Mouse (Mus musculus) embryo, embryonic 10 days (tissue): ENCODE data around the gene Ndufv2.
A peak's percentile ranks its signal among the peaks of the same experiment; 100 is the strongest.

ENCODE experiments used
- DNase-seq: peaks from one replicate; pipeline ENCODE4 v3.0.0-alpha.2; 2015; ENCODE audit warnings: low spot score

The Ndufv2 gene

GRCm38 (mm10) chr17:66101380-66102330 lies at the start of gene Ndufv2:
Gene Ndufv2 (minus strand): TSS chr17:66101559.
- DNase-seq: peak; percentile 98

- peak; percentile 41 for DNase-seq
These were observed 29.9 kb upstream of the Ndufv2 start for GRCm38 (mm10) chr17:66131212-66131611.

- DNase-seq: no peak
These were observed 29.0 kb upstream of the Ndufv2 start for GRCm38 (mm10) chr17:66130371-66130770.

DNA sequence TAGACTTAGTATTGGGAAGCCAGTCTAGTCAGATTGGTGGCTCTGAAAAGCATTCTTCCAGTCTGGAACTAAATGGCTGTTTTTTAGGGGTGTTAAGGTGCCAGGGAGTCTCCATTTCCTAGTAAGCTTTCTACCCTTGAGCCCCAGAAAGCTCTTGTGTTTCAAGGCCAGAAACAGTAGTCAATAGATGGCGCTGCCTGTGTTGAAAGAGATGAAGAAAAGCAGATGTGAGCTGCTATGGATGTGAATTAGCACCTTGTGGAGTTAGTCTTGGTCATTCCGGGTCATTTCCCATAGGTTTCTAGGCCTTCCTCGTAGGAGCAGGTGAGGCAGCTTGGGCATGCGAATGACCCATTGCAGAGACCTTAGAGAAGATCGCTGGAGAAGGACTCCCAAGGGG lies 23.9 kb upstream of the Ndufv2 start:
- peak; percentile 55 for DNase-seq

GRCm38 (mm10) chr17:66123816-66124610 lies 22.7 kb upstream of the Ndufv2 start:
- peak; percentile 41 for DNase-seq

DNA sequence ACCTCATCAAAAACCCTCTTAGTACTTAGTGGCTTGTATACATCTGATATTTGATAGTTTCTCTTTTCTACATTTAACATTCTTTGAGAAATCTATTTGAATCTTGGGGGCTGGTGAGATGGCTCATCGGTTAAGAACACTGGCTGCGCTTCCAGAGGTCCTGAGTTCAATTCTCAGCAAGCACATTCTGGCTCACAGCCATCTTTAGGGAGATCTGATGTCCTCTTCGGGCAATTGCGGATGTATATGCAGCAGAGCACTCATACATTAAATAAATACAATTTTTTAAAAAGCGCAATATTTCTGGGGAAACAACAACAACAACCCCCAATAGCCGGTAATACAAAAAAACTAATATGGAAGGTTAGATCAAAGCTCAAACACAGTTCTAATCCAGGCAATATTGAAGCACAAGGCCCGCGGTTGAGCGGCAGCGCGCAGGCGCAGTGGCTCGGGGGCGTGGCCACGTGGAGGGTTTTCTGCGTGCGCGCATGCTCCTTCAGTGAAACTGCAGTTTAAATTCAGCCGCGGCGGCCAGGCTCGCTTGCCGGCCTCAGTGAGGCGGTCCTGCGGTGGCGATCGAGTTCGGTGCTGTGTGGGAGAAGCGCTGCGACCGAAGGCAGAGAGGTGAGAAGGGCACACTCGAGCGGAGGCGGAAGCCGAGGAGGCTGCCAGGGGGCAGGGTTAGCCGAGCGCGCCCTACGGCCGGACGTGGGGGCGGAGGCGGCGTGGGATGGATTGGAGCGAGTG lies 21.9 kb upstream of the Ndufv2 start, which contains the start of gene Ddx11:
TSS of gene Ddx11 (plus strand) at position 455 of the 750 bp plus-strand sequence.
- DNase-seq: peak; percentile 95

- DNase-seq: no peak
These were observed 19.3 kb upstream of the Ndufv2 start for GRCm38 (mm10) chr17:66120701-66121100.

- no peak for DNase-seq
These were observed 17.6 kb upstream of the Ndufv2 start for GRCm38 (mm10) chr17:66118991-66119390.

GRCm38 (mm10) chr17:66112166-66112565 lies 10.8 kb upstream of the Ndufv2 start:
- DNase-seq: no peak

DNA sequence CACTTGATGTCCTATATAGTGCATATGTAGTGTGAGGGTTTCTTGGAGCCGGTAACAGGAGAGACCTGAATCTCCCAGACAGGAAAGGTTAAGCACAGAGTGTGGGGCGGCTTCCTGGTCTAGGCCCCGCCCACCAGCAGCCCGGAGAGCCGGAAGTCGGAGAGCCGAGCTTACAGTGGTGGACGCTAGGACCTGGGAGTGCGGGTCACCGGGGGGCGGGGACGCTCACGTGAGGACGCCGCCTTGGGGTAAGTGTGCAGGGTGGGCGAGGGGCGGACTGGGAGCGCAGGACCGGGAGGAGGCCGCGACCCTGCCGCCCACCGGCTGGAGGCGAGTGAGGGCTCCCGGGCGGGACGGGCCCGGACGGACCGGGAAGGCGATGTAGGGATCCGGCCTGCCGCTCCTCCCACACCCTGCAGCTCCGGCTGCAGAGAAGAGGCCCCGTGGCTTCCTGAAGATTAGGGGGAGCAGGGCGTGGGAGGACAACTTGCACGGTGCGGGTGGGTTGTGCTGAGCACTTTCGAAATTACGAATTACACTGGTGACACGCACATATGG lies 10.1 kb upstream of the Ndufv2 start, which contains the start of gene Washc1:
TSS of gene Washc1 (plus strand) at position 144 of the 558 bp plus-strand sequence.
- DNase-seq: peak; percentile 96

DNA sequence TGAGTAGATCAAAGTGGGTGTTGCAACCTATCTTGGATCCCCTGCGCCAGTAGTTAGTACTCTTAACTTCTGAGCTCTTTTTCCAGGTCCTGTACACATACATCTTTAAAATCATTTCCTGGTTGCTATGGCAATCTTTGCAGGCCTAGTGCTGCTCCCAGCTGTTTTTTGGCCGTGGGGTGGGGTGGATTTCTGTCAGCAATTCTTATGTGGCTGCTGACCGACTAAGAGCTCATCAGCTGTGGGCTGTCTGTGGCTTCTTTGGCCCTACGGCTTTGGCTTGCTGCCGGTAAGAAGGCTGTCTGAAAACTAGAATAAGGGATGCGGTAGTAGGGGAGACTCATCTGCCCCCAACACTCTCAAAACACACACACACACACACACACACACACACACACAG lies 9.4 kb upstream of the Ndufv2 start:
- DNase-seq: no peak

- no peak for DNase-seq
These were observed 6.8 kb upstream of the Ndufv2 start for GRCm38 (mm10) chr17:66108198-66108597.

DNA sequence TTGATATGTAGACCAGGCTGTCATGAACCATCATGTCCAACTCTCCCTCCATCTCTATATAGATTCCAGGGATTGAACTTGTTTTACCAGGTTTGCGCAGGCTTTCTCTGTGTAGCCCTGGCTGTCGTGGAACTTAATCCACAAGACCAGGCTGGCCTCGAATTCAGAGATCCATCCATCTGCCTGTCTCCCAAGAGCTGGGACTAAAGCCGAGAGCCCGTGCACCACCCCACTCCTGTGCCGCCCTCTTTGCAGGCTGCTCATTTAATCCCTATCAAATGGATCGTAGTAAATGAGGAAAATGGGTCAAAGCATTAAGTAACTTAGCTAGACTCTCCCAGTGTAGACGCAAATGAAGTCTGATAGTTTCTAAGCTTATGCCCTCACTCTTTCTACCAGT lies 6.1 kb upstream of the Ndufv2 start:
- no peak for DNase-seq

GRCm38 (mm10) chr17:66106601-66107267 lies 5.4 kb upstream of the Ndufv2 start:
- peak; percentile 82 for DNase-seq

- DNase-seq: no peak
These were observed 2.7 kb upstream of the Ndufv2 start for GRCm38 (mm10) chr17:66104076-66104475.

DNA sequence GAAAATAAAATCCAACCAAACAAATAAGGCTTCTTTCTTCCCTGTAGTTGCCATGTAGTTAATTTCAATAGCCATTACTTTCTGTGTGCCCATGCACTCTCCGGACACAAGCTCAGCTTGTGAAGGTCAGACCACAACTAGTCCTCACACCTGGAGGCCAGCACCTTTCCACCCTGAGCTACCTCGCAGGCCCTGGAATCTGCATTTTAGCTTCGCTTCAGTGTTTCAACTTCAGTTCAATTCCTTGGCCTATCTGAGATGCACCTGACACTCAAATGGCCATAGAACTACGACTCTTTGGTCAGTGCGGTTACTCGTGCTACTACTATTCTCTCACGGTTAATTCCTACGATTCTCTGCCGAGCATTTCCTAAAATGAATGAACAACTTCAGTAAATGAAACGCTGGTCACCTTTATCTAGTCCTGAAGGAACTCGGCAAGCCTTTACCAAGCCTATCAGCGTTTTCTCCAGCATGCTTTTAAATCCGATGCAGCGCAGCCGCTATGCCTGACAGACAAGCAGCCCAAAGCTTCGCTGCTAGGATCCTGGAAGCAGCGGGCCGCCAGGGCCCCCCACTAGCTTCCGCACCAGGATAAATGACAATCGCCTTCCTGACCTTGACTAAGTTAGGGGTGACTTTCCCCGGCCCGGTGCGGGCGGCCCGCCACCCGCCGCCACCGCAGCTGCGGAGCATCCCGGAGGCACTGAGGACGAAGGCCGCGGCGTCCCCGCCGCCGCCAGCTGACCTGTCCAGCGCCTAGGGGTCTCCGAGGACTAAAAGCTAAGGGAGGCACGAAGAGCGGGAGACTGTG lies 586 bp downstream of the Ndufv2 start:
- peak; percentile 31 for DNase-seq

DNA sequence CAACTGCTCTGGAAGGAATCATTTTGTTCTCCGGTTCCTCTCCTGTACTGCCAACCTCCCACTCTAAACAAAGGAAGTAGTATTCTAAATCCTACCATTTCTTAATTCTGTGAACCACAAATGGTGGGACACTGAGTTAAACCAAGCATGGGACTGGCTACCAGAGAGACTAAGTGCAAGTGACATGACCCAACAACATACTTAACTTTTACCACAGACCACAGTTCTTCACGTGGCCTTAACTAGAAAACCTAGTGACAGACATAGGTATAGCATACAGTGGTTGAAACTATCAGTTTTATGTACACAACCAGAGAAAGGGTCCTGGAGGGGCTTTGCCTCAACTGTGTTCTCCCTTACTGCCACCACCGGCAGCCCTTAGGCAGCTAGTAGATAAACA lies 8.7 kb downstream of the Ndufv2 start:
- no peak for DNase-seq

GRCm38 (mm10) chr17:66092065-66092464 lies 9.3 kb downstream of the Ndufv2 start:
- no peak for DNase-seq

DNA sequence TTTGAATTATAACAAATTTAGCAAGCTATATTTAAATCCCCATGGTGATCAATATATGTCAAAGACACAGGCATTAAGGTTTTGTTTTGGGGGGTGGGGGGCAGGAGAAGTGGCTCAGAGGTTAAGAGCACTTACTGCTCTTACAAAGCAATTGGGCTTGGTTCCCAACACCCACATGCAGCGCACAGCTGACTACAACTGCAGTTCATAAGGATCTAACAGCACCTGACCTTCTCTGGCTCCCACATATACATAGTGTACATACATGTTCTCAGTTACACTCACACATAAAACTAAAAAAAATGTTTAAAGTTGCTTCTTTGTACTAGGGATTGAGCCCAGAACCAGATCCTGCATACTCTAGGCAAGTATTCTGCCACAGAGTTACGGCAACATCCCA lies 10.0 kb downstream of the Ndufv2 start:
- DNase-seq: no peak

DNA sequence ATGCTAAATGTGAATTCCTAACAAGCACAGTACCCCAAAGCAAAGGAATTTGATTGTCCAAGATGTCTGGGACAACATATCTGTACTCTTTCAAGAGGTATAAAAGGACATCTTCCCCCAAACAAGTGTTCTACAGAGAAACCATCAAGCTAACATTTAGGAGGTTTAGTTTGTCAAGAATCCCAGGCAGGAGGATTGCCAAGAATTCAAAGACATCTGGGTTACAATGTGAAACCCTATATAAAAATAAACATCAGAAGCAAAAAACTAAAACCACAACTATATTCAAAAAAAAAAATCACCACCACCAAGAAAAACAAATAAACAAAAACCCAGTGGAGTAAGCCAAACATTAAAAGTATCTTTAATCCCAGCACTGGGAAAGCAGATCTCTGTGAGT lies 11.1 kb downstream of the Ndufv2 start:
- DNase-seq: no peak
